Mouse (Mus musculus): ENCODE measurements around the gene Hps3. TPM values are rescaled to one million over a fixed set of nuclear protein-coding genes. Genes with fewer than 3 reads are reported as not detected.
"Not testable (repeated sequence)": the region's sequence is repeated elsewhere in the genome, so short reads cannot be mapped to it uniquely, and the experiment has no call there.

Hps3 gene
- polyA plus RNA-seq, 1 experiment from 2014 or later: 9.1 TPM

DNA sequence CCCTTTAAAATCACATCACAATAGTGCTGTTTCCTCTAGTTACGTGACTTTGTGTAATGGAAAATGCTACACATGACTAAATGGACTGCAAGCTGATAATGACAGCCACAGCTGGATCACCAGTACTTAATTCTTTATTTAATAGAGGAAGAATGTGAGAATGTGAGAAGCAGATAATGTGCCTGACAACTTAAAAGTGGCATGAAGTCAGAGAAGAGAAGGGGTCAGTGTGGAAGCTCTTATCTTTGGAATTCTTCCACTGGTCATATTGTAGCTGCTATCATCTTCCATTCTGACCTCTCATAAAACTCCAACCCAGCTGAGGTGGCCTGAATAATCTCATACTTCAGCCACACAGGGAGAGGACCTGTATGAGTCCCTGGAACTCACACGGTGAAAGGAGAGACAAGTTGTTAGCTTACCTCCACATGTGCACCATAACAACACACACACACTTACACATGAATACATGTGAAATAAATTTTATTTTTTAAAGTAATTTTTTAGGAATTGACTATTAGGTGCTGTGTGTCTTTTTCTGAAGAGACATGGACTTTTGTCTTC, 70.4 kb downstream of the Hps3 start:
- no peaks in the 10 kb centered on the region for H3K36me3 ChIP-seq
- peaks cover 18% of the 10 kb centered on the region for H3K4me1 ChIP-seq (replicated peaks)
- H3K27ac ChIP-seq: peak overlapping the region; percentile 73
- ATAC-seq (replicated peaks; ENCODE audit: insufficient number of reproducible peaks, insufficient read depth, low FRiP score, low read depth): peak; percentile 60
- no peak overlapping the region for H3K4me2 ChIP-seq
- no peak overlapping the region for H3K9ac ChIP-seq
- no peak overlapping the region for H3K4me3 ChIP-seq
- H3K9me3 ChIP-seq (replicated peaks): no peaks in the 10 kb centered on the region
- WGBS: 18% methylated on average over 2 of the region's 2 CpGs
- no peaks in the 10 kb centered on the region for H3K27me3 ChIP-seq

DNA sequence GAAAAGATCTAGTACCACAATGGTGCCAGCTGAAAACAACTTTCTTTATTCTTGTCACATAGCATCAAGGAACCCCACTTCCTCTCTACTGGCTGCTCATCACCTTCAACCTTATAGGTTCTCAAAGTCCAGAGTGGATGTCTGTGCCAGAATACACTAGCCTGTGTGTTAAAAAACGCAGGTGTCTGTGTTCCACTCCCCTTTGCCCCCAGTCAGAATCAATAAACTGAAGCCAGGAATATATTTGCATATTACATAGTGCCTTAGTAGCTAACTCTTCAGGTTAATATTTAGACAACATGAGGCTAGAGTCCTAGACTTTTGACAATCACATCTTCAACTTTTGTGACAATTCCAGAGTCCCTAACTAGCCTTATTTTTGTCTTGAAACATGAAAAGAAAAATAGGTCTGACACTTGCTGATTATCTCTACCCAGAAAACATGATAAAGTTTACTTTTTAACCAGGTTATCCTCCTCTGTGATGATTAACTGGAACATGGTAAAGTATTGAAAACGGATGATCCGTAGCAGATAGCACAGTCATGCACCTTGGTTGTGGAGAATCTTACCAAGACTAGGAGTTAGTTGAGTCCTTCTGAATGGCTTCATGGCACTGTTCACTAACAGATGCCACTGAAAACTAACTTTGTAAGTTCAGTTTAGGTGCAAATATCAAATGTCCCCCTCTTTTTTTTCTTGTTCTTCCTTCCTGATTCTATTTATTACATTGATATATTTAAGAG, 72.2 kb downstream of the Hps3 start:
- Histone ChIP-seq H3K4me1 (replicated peaks) (peaks cover 24% of the 10 kb centered on the region), H3K4me3 (no peak overlapping the region), H3K27me3 (no peaks in the 10 kb centered on the region), H3K4me2 (no peak overlapping the region), H3K9ac (no peak overlapping the region), H3K36me3 (no peaks in the 10 kb centered on the region), H3K27ac (no peak overlapping the region), H3K9me3 (replicated peaks) (no peaks in the 10 kb centered on the region)
- ATAC-seq (replicated peaks; ENCODE audit: insufficient number of reproducible peaks, insufficient read depth, low FRiP score, low read depth): no peak
- WGBS: 86% methylated on average over 3 of the region's 3 CpGs

DNA sequence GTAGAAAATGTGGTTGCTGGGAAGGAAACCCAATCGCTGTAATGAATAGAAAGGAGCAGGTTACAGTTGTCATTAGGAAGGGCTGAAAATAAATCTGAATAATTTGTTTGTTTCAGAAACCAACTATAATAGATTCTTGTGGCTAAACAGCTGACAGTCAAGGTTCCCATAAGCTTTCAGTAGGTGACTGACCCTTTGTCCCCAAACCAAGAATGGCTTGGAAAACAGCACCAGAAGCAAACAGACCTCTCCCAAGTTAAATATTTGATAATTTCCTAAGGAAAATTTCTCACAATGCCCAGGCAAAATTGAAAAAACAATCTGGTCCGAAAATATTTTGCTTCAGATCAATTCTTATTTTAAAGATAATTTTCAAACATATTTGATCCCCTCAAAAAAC, 73.8 kb downstream of the Hps3 start:
- Histone ChIP-seq H3K4me2 (no peak overlapping the region), H3K27ac (no peak overlapping the region), H3K9ac (no peak overlapping the region), H3K4me1 (replicated peaks) (peaks cover 29% of the 10 kb centered on the region), H3K36me3 (no peaks in the 10 kb centered on the region), H3K9me3 (replicated peaks) (no peaks in the 10 kb centered on the region), H3K4me3 (no peak overlapping the region), H3K27me3 (no peaks in the 10 kb centered on the region)
- 78% methylated on average over 2 of the region's 2 CpGs for WGBS
- no peak for ATAC-seq (replicated peaks; ENCODE audit: insufficient number of reproducible peaks, insufficient read depth, low FRiP score, low read depth)

DNA sequence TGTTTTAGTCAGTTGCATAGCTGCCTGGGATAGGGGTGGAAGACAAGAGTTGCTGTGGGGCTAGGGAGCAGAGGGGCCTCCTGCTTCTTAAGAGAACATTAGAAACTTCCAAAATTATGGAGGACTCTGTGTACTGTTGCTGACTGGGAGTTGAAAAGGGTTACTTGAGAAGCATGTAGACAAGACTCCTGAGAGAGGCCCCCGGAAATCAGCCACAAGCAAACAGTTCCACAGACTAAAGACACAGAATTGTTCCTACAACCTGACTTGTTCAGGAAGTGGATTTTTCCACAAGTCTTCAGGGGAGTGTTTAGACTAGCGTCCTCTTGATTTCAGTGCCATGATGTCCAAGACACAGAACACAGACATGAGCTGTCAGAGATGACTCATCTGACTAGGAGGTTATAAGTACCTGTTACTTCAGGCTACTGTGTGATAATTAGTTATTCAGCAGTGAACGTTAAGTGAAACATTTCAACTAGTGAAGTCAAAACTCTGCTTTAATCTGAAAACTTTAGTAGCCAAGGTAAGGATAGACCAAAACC, 74.5 kb downstream of the Hps3 start:
- Histone ChIP-seq H3K9ac (no peak overlapping the region), H3K4me2 (no peak overlapping the region), H3K9me3 (replicated peaks) (no peaks in the 10 kb centered on the region), H3K36me3 (no peaks in the 10 kb centered on the region), H3K4me3 (no peak overlapping the region), H3K27me3 (no peaks in the 10 kb centered on the region), H3K27ac (peak overlapping the region; percentile 11; the same call in 1 of the 2 replicates), H3K4me1 (replicated peaks) (peaks cover 27% of the 10 kb centered on the region)
- ATAC-seq (replicated peaks; ENCODE audit: insufficient number of reproducible peaks, insufficient read depth, low FRiP score, low read depth): no peak
- 57% methylated on average over 3 of the region's 3 CpGs for WGBS

DNA sequence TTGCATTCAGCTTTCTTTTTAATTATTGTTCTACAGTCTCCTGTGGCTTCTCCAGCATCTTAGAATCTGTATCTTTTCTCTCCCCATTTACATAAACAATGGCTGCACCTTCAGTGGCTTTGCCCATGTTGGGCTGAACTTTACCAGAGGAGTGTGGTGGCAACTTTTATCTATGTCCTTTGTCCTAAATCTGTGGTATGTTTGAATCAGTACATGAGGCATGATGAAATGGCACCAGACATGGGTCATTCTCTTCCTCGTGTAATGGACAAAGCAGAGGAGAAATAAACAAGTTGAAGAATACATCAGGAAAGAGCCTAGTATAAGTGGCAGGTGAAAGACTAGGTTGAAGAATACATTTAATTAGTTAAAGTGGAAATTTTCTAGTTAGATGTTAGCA, 76.1 kb downstream of the Hps3 start:
- Histone ChIP-seq H3K9me3 (replicated peaks) (no peaks in the 10 kb centered on the region), H3K4me1 (replicated peaks) (peaks cover 27% of the 10 kb centered on the region), H3K27ac (no peak overlapping the region), H3K4me2 (no peak overlapping the region), H3K9ac (no peak overlapping the region), H3K36me3 (no peaks in the 10 kb centered on the region), H3K27me3 (no peaks in the 10 kb centered on the region), H3K4me3 (no peak overlapping the region)
- WGBS: 78% methylated on average over 1 of the region's 1 CpGs
- no peak for ATAC-seq (replicated peaks; ENCODE audit: insufficient number of reproducible peaks, insufficient read depth, low FRiP score, low read depth)

DNA sequence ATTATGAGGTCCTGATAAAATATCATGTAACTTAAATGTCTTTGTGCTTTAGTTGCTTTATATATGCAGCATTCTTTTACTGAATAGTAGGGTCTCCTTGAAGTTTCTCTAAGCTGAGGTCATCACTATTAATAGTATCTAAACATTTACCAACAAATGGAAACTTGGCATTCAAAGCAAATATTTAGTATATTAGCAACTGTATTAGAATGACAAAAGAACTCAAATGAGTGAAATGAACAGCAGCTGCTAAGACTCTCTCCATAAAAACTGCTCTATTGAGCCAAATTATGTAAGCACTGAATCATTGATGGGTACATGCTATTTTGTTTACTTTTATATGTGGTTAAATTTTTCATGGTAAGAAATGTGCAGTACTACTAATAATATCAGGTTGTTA, 77.1 kb downstream of the Hps3 start:
- Histone ChIP-seq H3K9me3 (replicated peaks) (no peaks in the 10 kb centered on the region), H3K27me3 (no peaks in the 10 kb centered on the region), H3K4me3 (no peak overlapping the region), H3K27ac (no peak overlapping the region), H3K9ac (no peak overlapping the region), H3K4me1 (replicated peaks) (peaks cover 33% of the 10 kb centered on the region), H3K4me2 (no peak overlapping the region), H3K36me3 (no peaks in the 10 kb centered on the region)
- ATAC-seq (replicated peaks; ENCODE audit: insufficient number of reproducible peaks, insufficient read depth, low FRiP score, low read depth): no peak

DNA sequence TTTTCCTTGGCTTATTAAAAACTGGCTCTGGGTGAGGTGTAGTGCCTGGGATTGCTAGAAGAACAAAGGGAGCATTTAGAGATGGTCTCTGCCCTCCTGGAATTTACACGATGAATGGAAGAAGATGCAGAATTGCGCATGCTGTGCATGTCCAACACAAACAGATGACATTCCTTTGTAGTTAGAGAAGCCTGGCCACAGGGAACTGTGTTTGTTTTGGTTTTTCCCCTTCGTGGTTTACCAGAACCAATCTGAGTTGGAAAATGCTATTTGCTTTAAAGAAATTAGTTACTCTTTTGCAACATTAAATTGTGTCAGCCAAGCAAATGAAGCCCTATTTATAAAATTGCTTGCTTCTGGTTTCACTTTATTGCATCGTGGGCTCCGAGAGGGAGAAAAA, 78.2 kb downstream of the Hps3 start, which contains the start of gene Cp:
Cp (plus strand) TSS at position 170 of the 400 bp plus-strand sequence.
- Histone ChIP-seq H3K27ac (peak within 1 kb of the TSS; percentile 49), H3K9ac (no peak within 1 kb of the TSS), H3K9me3 (replicated peaks) (no peaks in the 10 kb centered on the region)

DNA sequence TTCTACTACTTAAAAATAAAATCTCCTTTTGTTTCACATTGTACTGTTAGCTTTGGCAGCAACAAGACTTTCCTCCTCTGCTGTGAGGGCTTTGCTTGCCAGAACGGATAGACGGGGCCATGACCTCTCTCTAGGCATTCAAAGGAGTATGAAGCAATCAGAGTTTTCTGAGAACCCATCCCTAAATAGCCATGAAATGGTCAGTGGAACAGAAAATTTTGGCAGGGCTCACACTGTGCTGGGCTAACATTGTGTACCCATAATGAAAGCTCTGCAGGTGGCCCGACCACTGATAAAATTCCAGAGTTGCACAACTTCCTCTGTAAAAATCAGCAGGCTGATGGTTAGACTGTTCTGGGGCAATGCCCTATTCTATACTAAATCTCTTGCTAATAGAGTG, 81.2 kb downstream of the Hps3 start:
- Histone ChIP-seq H3K4me1 (replicated peaks) (peaks cover 30% of the 10 kb centered on the region), H3K4me3 (no peak overlapping the region), H3K36me3 (no peaks in the 10 kb centered on the region), H3K4me2 (peak overlapping the region; percentile 1; the same call in 1 of the 2 replicates), H3K27me3 (no peaks in the 10 kb centered on the region), H3K9me3 (replicated peaks) (no peaks in the 10 kb centered on the region), H3K9ac (no peak overlapping the region), H3K27ac (peak overlapping the region; percentile 81)
- peak; percentile 91 for ATAC-seq (replicated peaks; ENCODE audit: insufficient number of reproducible peaks, insufficient read depth, low FRiP score, low read depth)
- 14% methylated on average over 3 of the region's 3 CpGs for WGBS

More for the DNA sequence above, 78.2 kb downstream of the Hps3 start, which contains the start of gene Cp:
- H3K4me2 ChIP-seq: peak within 1 kb of the TSS; percentile 37; the same call in 1 of the 2 replicates
- no peak within 1 kb of the TSS for H3K4me3 ChIP-seq
- no peak for ATAC-seq (replicated peaks; ENCODE audit: insufficient number of reproducible peaks, insufficient read depth, low FRiP score, low read depth)
- H3K27me3 ChIP-seq: no peaks in the 10 kb centered on the region
- 48% methylated on average over 5 of the region's 5 CpGs for WGBS
- peaks cover 34% of the 10 kb centered on the region for H3K4me1 ChIP-seq (replicated peaks)
- H3K36me3 ChIP-seq: no peaks in the 10 kb centered on the region

DNA sequence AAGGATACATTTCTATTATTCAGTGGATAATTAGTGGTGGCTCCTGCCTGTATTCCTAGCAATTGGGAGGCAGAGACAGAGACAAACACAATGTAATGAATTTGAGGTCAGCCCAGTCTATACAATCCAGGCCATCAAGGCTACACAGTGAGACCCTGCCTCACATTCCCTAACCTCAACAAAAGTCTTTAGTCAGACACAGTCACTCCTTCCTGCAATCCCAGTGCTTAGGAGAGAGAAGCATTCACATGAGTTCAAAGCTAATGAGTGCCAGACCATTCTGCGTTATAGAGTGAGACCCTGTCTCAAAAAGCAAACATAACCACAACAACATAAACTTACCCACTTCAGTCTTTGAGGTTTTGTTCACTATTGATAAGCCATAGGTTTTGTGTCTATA, 81.7 kb downstream of the Hps3 start:
- H3K27ac ChIP-seq: peak overlapping the region; percentile 81
- no peaks in the 10 kb centered on the region for H3K27me3 ChIP-seq
- H3K9ac ChIP-seq: no peak overlapping the region
- peaks cover 26% of the 10 kb centered on the region for H3K4me1 ChIP-seq (replicated peaks)
- H3K36me3 ChIP-seq: no peaks in the 10 kb centered on the region
- no peak; the same call in 1 of the 2 replicates for ATAC-seq (replicated peaks; ENCODE audit: insufficient number of reproducible peaks, insufficient read depth, low FRiP score, low read depth)
- H3K4me3 ChIP-seq: no peak overlapping the region
- 58% methylated on average over 1 of the region's 1 CpGs for WGBS
- H3K9me3 ChIP-seq (replicated peaks): no peaks in the 10 kb centered on the region
- 0 out of 2 replicates have a peak overlapping the region, but pooled peaks have one; percentile 1 for H3K4me2 ChIP-seq

DNA sequence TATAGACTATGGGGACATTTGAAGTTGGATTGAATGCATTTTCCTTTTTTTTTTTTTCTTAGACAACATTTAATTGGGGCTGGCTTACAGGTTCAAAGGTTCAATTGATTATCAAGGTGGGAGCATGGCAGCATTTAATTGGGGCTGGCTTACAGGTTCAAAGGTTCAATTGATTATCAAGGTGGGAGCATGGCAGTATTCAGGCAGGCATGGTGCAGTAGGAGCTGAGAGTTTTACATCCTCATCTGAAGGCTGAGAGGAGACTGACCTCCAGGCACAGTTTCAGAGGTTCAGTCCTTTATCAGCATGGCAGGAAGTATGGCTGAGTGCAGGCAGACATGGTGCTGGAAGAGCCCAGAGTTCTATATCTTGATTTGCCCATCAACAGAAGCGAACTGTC, 85.7 kb downstream of the Hps3 start:
- not testable (repeated sequence) for H3K27ac ChIP-seq; H3K4me3 ChIP-seq; H3K36me3 ChIP-seq; H3K27me3 ChIP-seq; ATAC-seq (replicated peaks; ENCODE audit: insufficient number of reproducible peaks, insufficient read depth, low FRiP score, low read depth); H3K9me3 ChIP-seq (replicated peaks); H3K4me2 ChIP-seq; H3K9ac ChIP-seq
- WGBS: 70% methylated on average over 1 of the region's 1 CpGs
- peaks cover 12% of the 10 kb centered on the region for H3K4me1 ChIP-seq (replicated peaks)

DNA sequence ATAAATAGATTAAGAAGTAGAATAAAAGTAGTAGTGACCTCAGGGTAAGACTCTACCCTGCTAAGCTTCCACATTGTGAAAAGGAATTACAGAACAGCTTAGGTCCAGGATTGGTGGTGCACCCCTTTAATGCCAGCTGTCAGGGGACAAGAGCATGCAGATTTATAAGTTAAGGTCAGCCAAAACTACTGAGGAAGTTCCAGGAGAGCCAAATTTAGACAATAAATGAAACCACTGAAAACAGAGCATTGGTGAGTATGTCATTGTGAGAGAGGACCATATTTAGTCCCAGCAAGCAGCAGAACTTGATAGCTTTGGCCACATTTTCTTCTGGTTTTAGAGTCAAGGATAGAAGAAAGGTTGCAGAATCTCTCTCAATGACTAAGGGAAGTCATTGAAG, 86.6 kb downstream of the Hps3 start:
- Histone ChIP-seq H3K9me3 (replicated peaks) (no peaks in the 10 kb centered on the region), H3K27me3 (no peaks in the 10 kb centered on the region), H3K36me3 (no peaks in the 10 kb centered on the region), H3K4me3 (no peak overlapping the region), H3K4me1 (replicated peaks) (peaks cover 6% of the 10 kb centered on the region), H3K9ac (no peak overlapping the region), H3K4me2 (no peak overlapping the region), H3K27ac (no peak overlapping the region)
- ATAC-seq (replicated peaks; ENCODE audit: insufficient number of reproducible peaks, insufficient read depth, low FRiP score, low read depth): no peak

All from heart, embryonic 15.5 days (tissue).